In the genomic region with DNA sequence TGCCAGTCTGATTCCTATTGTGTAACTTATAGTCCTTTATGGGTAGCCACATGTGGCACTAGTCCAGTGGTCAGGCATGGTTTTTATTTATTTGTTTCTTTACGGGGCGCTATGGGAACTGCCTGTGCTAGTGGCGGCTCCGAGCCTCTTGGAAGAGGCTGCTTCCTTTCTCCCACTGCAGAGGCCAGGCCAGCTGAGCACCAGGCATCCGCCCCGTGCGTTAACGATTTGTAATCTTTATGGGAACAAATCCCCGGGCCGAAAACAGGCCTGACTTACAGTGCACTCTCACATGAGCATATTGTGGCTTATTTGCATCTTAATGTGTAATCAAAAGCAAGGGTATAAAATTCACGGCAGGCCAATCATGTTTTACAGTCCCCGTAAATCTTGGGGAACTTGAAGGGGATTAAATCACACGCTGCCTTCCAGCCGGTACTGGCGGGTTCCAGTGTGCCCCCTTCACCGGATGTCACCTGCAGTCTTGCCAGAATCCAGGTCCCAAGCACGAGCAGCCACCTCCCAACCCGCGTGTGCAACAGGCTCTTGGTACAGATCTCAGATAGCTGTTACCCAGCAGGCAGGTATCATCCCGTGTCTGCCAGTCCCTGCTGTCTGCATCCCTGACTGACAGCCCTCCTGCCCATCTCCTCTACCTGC, we compare ENCODE assay signal across 16 mouse cellular contexts.
DNase-seq lines count a peak whose midpoint lies in the region; ATAC-seq and TF ChIP-seq lines count a peak whose summit lies in the region.
"Had no signal": no experiment of that assay in that cellular context is flagged by ENCODE, and none has a peak within 500 bp of the region (broad histone marks: within the 10 kb centered on the region; RNA-seq: fewer than 3 reads in every experiment).

No protein-coding gene starts in this region.

- H3K27ac ChIP-seq in forebrain, embryonic 12.5 days = 0 out of 2 replicates have a peak overlapping the region, but pooled peaks have one; percentile 13
- no peak overlapping the region for H3K27ac ChIP-seq in forebrain, postnatal 0 days (ENCODE audit: low read depth, low read length)
- H3K27ac ChIP-seq in midbrain, embryonic 14.5 days (replicated peaks; ENCODE audit: low read depth, low read length) = no peak overlapping the region
- no peak overlapping the region for H3K27ac ChIP-seq in midbrain, embryonic 10.5 days (replicated peaks)
- peak overlapping the region; percentile 33 for H3K27ac ChIP-seq in neural tube, embryonic 15.5 days (replicated peaks)
- H3K27ac ChIP-seq: hindbrain, embryonic 10.5 days had no signal

- no peak overlapping the region for H3K9ac ChIP-seq in forebrain, embryonic 12.5 days
- H3K9ac ChIP-seq in forebrain, postnatal 0 days = no peak overlapping the region
- no peak overlapping the region for H3K9ac ChIP-seq in midbrain, embryonic 14.5 days (replicated peaks; ENCODE audit: low read length)
- no peak overlapping the region for H3K9ac ChIP-seq in neural tube, embryonic 15.5 days (replicated peaks)
- H3K9ac ChIP-seq: heart, embryonic 12.5 days had no signal

- no peak overlapping the region for H3K4me3 ChIP-seq in forebrain, embryonic 12.5 days (replicated peaks)
- H3K4me3 ChIP-seq in forebrain, postnatal 0 days (ENCODE audit: low read depth, low read length) = no peak overlapping the region
- H3K4me3 ChIP-seq in midbrain, embryonic 14.5 days (replicated peaks; ENCODE audit: low read depth, low read length) = no peak overlapping the region
- no peak overlapping the region for H3K4me3 ChIP-seq in midbrain, embryonic 10.5 days
- no peak overlapping the region for H3K4me3 ChIP-seq in neural tube, embryonic 15.5 days (replicated peaks)
- H3K4me3 ChIP-seq: erythroblast, embryonic 14.5 days; heart, embryonic 12.5 days; hindbrain, embryonic 10.5 days; myocyte had no signal

- no peaks in the 10 kb centered on the region for H3K27me3 ChIP-seq in forebrain, embryonic 12.5 days
- H3K27me3 ChIP-seq in forebrain, postnatal 0 days (ENCODE audit: insufficient read depth, low read length) = no peaks in the 10 kb centered on the region
- no peaks in the 10 kb centered on the region for H3K27me3 ChIP-seq in midbrain, embryonic 14.5 days (ENCODE audit: control insufficient read depth, insufficient read depth, low read length)
- no peaks in the 10 kb centered on the region for H3K27me3 ChIP-seq in midbrain, embryonic 10.5 days (ENCODE audit: low read depth, poor library complexity, severe bottlenecking)
- no peaks in the 10 kb centered on the region for H3K27me3 ChIP-seq in neural tube, embryonic 15.5 days (replicated peaks)
- H3K27me3 ChIP-seq: heart, embryonic 12.5 days had no signal

- ATAC-seq in forebrain, embryonic 12.5 days (ENCODE audit: low FRiP score) = no peak
- no peak for ATAC-seq in forebrain, postnatal 0 days
- no peak for ATAC-seq in midbrain, embryonic 14.5 days (ENCODE audit: low FRiP score, low TSS enrichment)
- peak; percentile 33; the same call in 1 of the 2 replicates for ATAC-seq in neural tube, embryonic 15.5 days (ENCODE audit: low FRiP score)
- no peak for ATAC-seq in monocyte, adult 5-6 weeks (replicated peaks; ENCODE audit: insufficient number of reproducible peaks, low FRiP score, low TSS enrichment, poor library complexity, severe bottlenecking)
- ATAC-seq: intestine, postnatal 0 days; lung, postnatal 0 days had no signal

- DNase-seq in forebrain, postnatal 0 days = no peak
- peak; percentile 40 for DNase-seq in midbrain, embryonic 14.5 days
- DNase-seq in midbrain, embryonic 10.5 days (ENCODE audit: low spot score) = no peak
- DNase-seq in kidney, postnatal 10 days = peak; percentile 19
- no peak for DNase-seq in urinary bladder, adult 2 months (ENCODE audit: low spot score)
- DNase-seq: cerebellum, adult 11-12 months; gastrocnemius, postnatal 14 days had no signal

- no peak for TF ChIP-seq CTCF in forebrain, postnatal 0 days (IDR thresholded peaks at IDR 0.05; ENCODE audit: low read depth)

- 63% methylated on average over 20 of the region's 20 CpGs for WGBS in forebrain, embryonic 12.5 days
- 36% methylated on average over 20 of the region's 20 CpGs for WGBS in forebrain, postnatal 0 days
- 60% methylated on average over 20 of the region's 20 CpGs for WGBS in midbrain, embryonic 14.5 days
- 88% methylated on average over 20 of the region's 20 CpGs for WGBS in midbrain, embryonic 10.5 days
- WGBS in neural tube, embryonic 15.5 days = 15% methylated on average over 20 of the region's 20 CpGs

- H3K4me2 ChIP-seq in forebrain, embryonic 12.5 days = no peak overlapping the region
- no peak overlapping the region for H3K4me2 ChIP-seq in forebrain, postnatal 0 days (ENCODE audit: low read depth)
- no peak overlapping the region for H3K4me2 ChIP-seq in midbrain, embryonic 14.5 days (ENCODE audit: low read length)
- H3K4me2 ChIP-seq in neural tube, embryonic 15.5 days = 0 out of 2 replicates have a peak overlapping the region, but pooled peaks have one; percentile 1
- H3K4me2 ChIP-seq: heart, embryonic 12.5 days had no signal

- H3K36me3 ChIP-seq in forebrain, embryonic 12.5 days (replicated peaks) = 0 out of 2 replicates have a peak, but pooled peaks cover 3% of the 10 kb centered on the region
- no peaks in the 10 kb centered on the region for H3K36me3 ChIP-seq in forebrain, postnatal 0 days (ENCODE audit: insufficient read depth)
- no peaks in the 10 kb centered on the region for H3K36me3 ChIP-seq in midbrain, embryonic 14.5 days (ENCODE audit: control insufficient read depth, insufficient read depth, low read length)
- peaks cover 9% of the 10 kb centered on the region for H3K36me3 ChIP-seq in midbrain, embryonic 10.5 days
- H3K36me3 ChIP-seq in neural tube, embryonic 15.5 days = no peaks in the 10 kb centered on the region
- H3K36me3 ChIP-seq: heart, embryonic 12.5 days; hindbrain, embryonic 10.5 days had no signal

- peaks cover 11% of the 10 kb centered on the region for H3K4me1 ChIP-seq in forebrain, embryonic 12.5 days
- H3K4me1 ChIP-seq in forebrain, postnatal 0 days (ENCODE audit: insufficient read depth) = 0 out of 2 replicates have a peak, but pooled peaks cover 6% of the 10 kb centered on the region
- no peaks in the 10 kb centered on the region for H3K4me1 ChIP-seq in midbrain, embryonic 14.5 days (ENCODE audit: control insufficient read depth, insufficient read depth, low read length)
- H3K4me1 ChIP-seq in midbrain, embryonic 10.5 days = no peaks in the 10 kb centered on the region
- peaks cover 32% of the 10 kb centered on the region for H3K4me1 ChIP-seq in neural tube, embryonic 15.5 days
- H3K4me1 ChIP-seq: heart, embryonic 12.5 days had no signal

- H3K9me3 ChIP-seq in forebrain, embryonic 12.5 days = no peaks in the 10 kb centered on the region
- no peaks in the 10 kb centered on the region for H3K9me3 ChIP-seq in forebrain, postnatal 0 days (ENCODE audit: low read length)
- H3K9me3 ChIP-seq in midbrain, embryonic 14.5 days (ENCODE audit: control insufficient read depth, low read length) = no peaks in the 10 kb centered on the region
- H3K9me3 ChIP-seq in midbrain, embryonic 10.5 days (replicated peaks) = no peaks in the 10 kb centered on the region
- no peaks in the 10 kb centered on the region for H3K9me3 ChIP-seq in neural tube, embryonic 15.5 days (replicated peaks)
- H3K9me3 ChIP-seq: heart, embryonic 12.5 days; hindbrain, embryonic 10.5 days had no signal

Comparison
In these comparisons a context has a peak if more than half of its experiments do, and no peak if none do; other contexts are left out.
1. H3K27ac ChIP-seq: peak in forebrain, embryonic 12.5 days (single experiment) and neural tube, embryonic 15.5 days (single experiment); none in forebrain, postnatal 0 days (single experiment), midbrain, embryonic 14.5 days (single experiment) and midbrain, embryonic 10.5 days (single experiment).
2. DNase-seq: peak in midbrain, embryonic 14.5 days (single experiment) and kidney, postnatal 10 days (single experiment); none in forebrain, postnatal 0 days (single experiment), midbrain, embryonic 10.5 days (single experiment) and urinary bladder, adult 2 months (single experiment).